Comparison of ENCODE assay signal across 13 mouse cellular contexts in the genomic region with DNA sequence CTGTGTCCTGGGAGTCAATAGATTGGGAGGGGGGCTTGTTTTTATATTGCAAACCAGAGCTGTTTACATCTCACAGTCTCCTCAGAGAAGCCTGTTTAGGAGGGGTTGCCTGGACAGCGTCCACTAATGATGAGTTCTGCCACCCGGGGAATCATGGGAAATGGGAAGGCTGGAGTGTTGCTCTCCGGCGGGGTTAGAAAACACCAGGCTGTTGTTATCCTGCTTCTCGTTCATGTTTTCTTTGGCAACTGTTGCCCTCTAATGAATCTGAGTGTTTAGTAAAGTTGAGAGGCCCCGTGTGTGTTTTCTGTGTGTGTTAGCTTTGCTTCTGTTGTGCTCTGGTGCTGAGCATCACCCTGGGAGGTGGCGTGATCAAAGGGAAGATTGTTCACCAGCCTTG. TPM values are rescaled to one million over a fixed set of nuclear protein-coding genes. Genes with fewer than 3 reads are reported as not detected.
DNase-seq lines count a peak whose midpoint lies in the region; ATAC-seq lines count a peak whose summit lies in the region.
"Had no signal": no experiment of that assay in that cellular context is flagged by ENCODE, and none has a peak within 500 bp of the region (broad histone marks: within the 10 kb centered on the region; RNA-seq: fewer than 3 reads in every experiment).

No protein-coding gene starts in this region.

- H3K4me1 ChIP-seq in hindbrain, embryonic 15.5 days (replicated peaks), result 0 out of 2 replicates have a peak, but pooled peaks cover 5% of the 10 kb centered on the region
- 0 out of 2 replicates have a peak, but pooled peaks cover 10% of the 10 kb centered on the region for H3K4me1 ChIP-seq in hindbrain, embryonic 13.5 days (replicated peaks)

- peak overlapping the region; percentile 5; the same call in 1 of the 2 replicates for H3K4me2 ChIP-seq in hindbrain, embryonic 15.5 days
- H3K4me2 ChIP-seq in hindbrain, embryonic 13.5 days, result no peak overlapping the region
- H3K4me2 ChIP-seq: limb, embryonic 15.5 days had no signal

- no peak for ATAC-seq in hindbrain, embryonic 15.5 days (ENCODE audit: low FRiP score, low read depth)
- no peak for ATAC-seq in hindbrain, embryonic 13.5 days (ENCODE audit: low FRiP score)
- ATAC-seq: CD4-positive, CD25-positive, alpha-beta regulatory T cell, adult 4 months had no signal

- intact Hi-C loops in gastrocnemius, postnatal 14 days (cut with DNase I; ENCODE audit: low total_unique reads), result no loop called here

- H3K9me3 ChIP-seq in hindbrain, embryonic 15.5 days, result no peaks in the 10 kb centered on the region
- no peaks in the 10 kb centered on the region for H3K9me3 ChIP-seq in hindbrain, embryonic 13.5 days
- H3K9me3 ChIP-seq: limb, embryonic 15.5 days had no signal

- 50% methylated on average over 7 of the region's 7 CpGs for WGBS in hindbrain, embryonic 15.5 days
- 54% methylated on average over 7 of the region's 7 CpGs for WGBS in hindbrain, embryonic 13.5 days

- no peak overlapping the region for H3K4me3 ChIP-seq in hindbrain, embryonic 15.5 days
- no peak overlapping the region for H3K4me3 ChIP-seq in hindbrain, embryonic 13.5 days
- H3K4me3 ChIP-seq: limb, embryonic 15.5 days had no signal

- H3K36me3 ChIP-seq in hindbrain, embryonic 15.5 days, result no peaks in the 10 kb centered on the region
- H3K36me3 ChIP-seq in hindbrain, embryonic 13.5 days, result no peaks in the 10 kb centered on the region
- H3K36me3 ChIP-seq: limb, embryonic 15.5 days had no signal

- DNase-seq in lung, postnatal 10 days, result peak; percentile 72
- no peak for DNase-seq in lung, adult 18-20 months
- DNase-seq in gastrocnemius, postnatal 14 days, result peak; percentile 47
- DNase-seq in skeletal muscle tissue, adult 2 months (ENCODE audit: low read depth, low spot score), result peak; percentile 27
- DNase-seq in layer of hippocampus, adult 9-10 months (ENCODE audit: low spot score), result no peak
- DNase-seq: cerebellum, adult 9-11 months; right cerebral cortex, postnatal 25 days; thymus, postnatal 14 days had no signal

- H3K27me3 ChIP-seq in hindbrain, embryonic 15.5 days, result 0 out of 2 replicates have a peak, but pooled peaks cover 3% of the 10 kb centered on the region
- H3K27me3 ChIP-seq in hindbrain, embryonic 13.5 days, result no peaks in the 10 kb centered on the region
- H3K27me3 ChIP-seq: limb, embryonic 15.5 days had no signal

- no peak overlapping the region for H3K27ac ChIP-seq in hindbrain, embryonic 15.5 days (replicated peaks)
- H3K27ac ChIP-seq in hindbrain, embryonic 13.5 days, result no peak overlapping the region
- H3K27ac ChIP-seq: limb, embryonic 15.5 days; macrophage had no signal

- H3K9ac ChIP-seq in hindbrain, embryonic 15.5 days, result no peak overlapping the region
- H3K9ac ChIP-seq in hindbrain, embryonic 13.5 days, result no peak overlapping the region
- H3K9ac ChIP-seq: limb, embryonic 15.5 days had no signal

RNA-seq across cellular contexts. Expression of a gene that starts 8.7 kb away (rescaled TPM):
- 0.97 and 1.1 TPM in 2 replicates for polyA plus RNA-seq in hindbrain, embryonic 15.5 days (2015; fragmentation: Nextera tagmentation; extraction: Ambion mirVana)
- polyA plus RNA-seq in hindbrain, embryonic 13.5 days (2015; fragmentation: Nextera tagmentation; extraction: Ambion mirVana), result 0.87 and 0.98 TPM in 2 replicates
- total RNA-seq in gastrocnemius, postnatal 14 days (2021), result 1 to 10 TPM; 3.9 to 4.4 TPM
- polyA plus RNA-seq: CD4-positive, CD25-positive, alpha-beta regulatory T cell, adult 4 months; macrophage had no signal

Comparison
In these comparisons a context has a peak if more than half of its experiments do, and no peak if none do; other contexts are left out.
1. DNase-seq: peak in lung, postnatal 10 days (single experiment), gastrocnemius, postnatal 14 days (single experiment) and skeletal muscle tissue, adult 2 months (single experiment); none in lung, adult 18-20 months (0 of 2) and layer of hippocampus, adult 9-10 months (single experiment).